Mouse (Mus musculus) Patski (cell line): ENCODE measurements around the gene Dpp10. TPM values are rescaled to one million over a fixed set of nuclear protein-coding genes. Genes with fewer than 3 reads are reported as not detected.

Source experiments
- ATAC-seq: fragments of 100-300 bp; one replicate; pipeline ENCODE4 v1.8.0; 2021
- CTCF ChIA-PET: fragments of 350-600 bp; sonication (Branson Sonifier 250); formaldehyde crosslinking; loops from one replicate; lab custom pipeline; 2022; ENCODE audit warnings: inconsistent platforms; lab: Charles Lee
- POLR2A ChIA-PET: fragments of 350-600 bp; sonication (Branson Sonifier 250); formaldehyde crosslinking; loops from one replicate; lab custom pipeline; 2022; ENCODE audit warnings: antibody characterized with exemption, inconsistent platforms; lab: Charles Lee
- DNase-seq: peaks from one replicate; pipeline ENCODE4 v3.0.0-alpha.2; 2011; ENCODE audit warnings: low read depth, low spot score
- H3K27me3 ChIP-seq: fragments of 371-371 bp; one replicate; pipeline ENCODE4 v1.5.1; 2021
- CTCF ChIP-seq: fragments of 100-300 bp; IDR thresholded peaks from one replicate; pipeline ENCODE4 v1.5.1; 2021
- in situ Hi-C: fragments of 300-500 bp; cut with MboI; formaldehyde crosslinking; loops from 3 replicates; pipeline ENCODE4 v1.11.1; 2018; ENCODE audit warnings: low pct_unique_long_range_greater_than_20kb, mixed read lengths
- polyA plus RNA-seq: library from polyadenylated mRNA; unstranded; gene quantifications from one replicate; pipeline ENCODE4 v1.2.3, GENCODE M21; 2021

Dpp10 gene
- polyA plus RNA-seq, 1 experiment from 2014 or later, result under 0.01 TPM

- CTCF ChIA-PET, result no interaction called here
Measured at GRCm38 (mm10) chr1:123628268-123628667, 417.1 kb downstream of the Dpp10 start.

GRCm38 (mm10) chr1:123584857-123585256 is 460.5 kb downstream of the Dpp10 start:
- CTCF ChIA-PET, result no interaction called here
- ATAC-seq (no peak), DNase-seq (no peak)

More at GRCm38 (mm10) chr1:123628268-123628667, 417.1 kb downstream of the Dpp10 start:
- H3K27me3 ChIP-seq, result no peaks in the 10 kb centered on the region
- POLR2A ChIA-PET, result no interaction called here
- ATAC-seq (no peak), DNase-seq (no peak)
- in situ Hi-C loops, result no loop called here
- no peak for TF ChIP-seq CTCF

GRCm38 (mm10) chr1:123580112-123580511 is 465.2 kb downstream of the Dpp10 start:
- in situ Hi-C loops, result no loop called here
- POLR2A ChIA-PET, result no interaction called here
- no peak for TF ChIP-seq CTCF

More at GRCm38 (mm10) chr1:123584857-123585256, 460.5 kb downstream of the Dpp10 start:
- in situ Hi-C loops, result no loop called here
- no peaks in the 10 kb centered on the region for H3K27me3 ChIP-seq
- no peak for TF ChIP-seq CTCF
- POLR2A ChIA-PET, result no interaction called here

GRCm38 (mm10) chr1:123573713-123574112 is 471.6 kb downstream of the Dpp10 start:
- no peak for ATAC-seq
- in situ Hi-C loops, result no loop called here
- DNase-seq, result no peak
- ChIA-PET POLR2A (no interaction called here), CTCF (no interaction called here)
- H3K27me3 ChIP-seq, result no peaks in the 10 kb centered on the region
- no peak for TF ChIP-seq CTCF

More at GRCm38 (mm10) chr1:123580112-123580511, 465.2 kb downstream of the Dpp10 start:
- no peaks in the 10 kb centered on the region for H3K27me3 ChIP-seq
- ATAC-seq (no peak), DNase-seq (no peak)
- CTCF ChIA-PET, result no interaction called here

GRCm38 (mm10) chr1:123542496-123542895 is 502.9 kb downstream of the Dpp10 start:
- no peak for TF ChIP-seq CTCF
- DNase-seq (no peak), ATAC-seq (no peak)
- POLR2A ChIA-PET, result no interaction called here
- in situ Hi-C loops, result no loop called here
- CTCF ChIA-PET, result no interaction called here
- H3K27me3 ChIP-seq, result no peaks in the 10 kb centered on the region

- ATAC-seq (no peak), DNase-seq (no peak)
- POLR2A ChIA-PET, result no interaction called here
- in situ Hi-C loops, result no loop called here
- H3K27me3 ChIP-seq, result no peaks in the 10 kb centered on the region
- no peak for TF ChIP-seq CTCF
- CTCF ChIA-PET, result no interaction called here
Measured at GRCm38 (mm10) chr1:123467729-123468128, 577.6 kb downstream of the Dpp10 start.

- in situ Hi-C loops, result no loop called here
- CTCF ChIA-PET, result no interaction called here
Measured at GRCm38 (mm10) chr1:123414163-123414562, 631.2 kb downstream of the Dpp10 start.

GRCm38 (mm10) chr1:123351300-123351699 is 694.1 kb downstream of the Dpp10 start:
- in situ Hi-C loops, result no loop called here
- ChIA-PET CTCF (no interaction called here), POLR2A (no interaction called here)
- no peaks in the 10 kb centered on the region for H3K27me3 ChIP-seq
- no peak for TF ChIP-seq CTCF
- no peak for ATAC-seq
- DNase-seq, result no peak

More at GRCm38 (mm10) chr1:123414163-123414562, 631.2 kb downstream of the Dpp10 start:
- no peak for DNase-seq
- H3K27me3 ChIP-seq, result no peaks in the 10 kb centered on the region
- POLR2A ChIA-PET, result no interaction called here
- ATAC-seq, result no peak
- no peak for TF ChIP-seq CTCF

GRCm38 (mm10) chr1:123337877-123338276 is 707.5 kb downstream of the Dpp10 start:
- POLR2A ChIA-PET, result no interaction called here
- H3K27me3 ChIP-seq, result no peaks in the 10 kb centered on the region
- no peak for ATAC-seq
- CTCF ChIA-PET, result no interaction called here
- no peak for DNase-seq
- TF ChIP-seq CTCF, result no peak
- in situ Hi-C loops, result no loop called here

- H3K27me3 ChIP-seq, result no peaks in the 10 kb centered on the region
- no peak for TF ChIP-seq CTCF
- no peak for DNase-seq
- ChIA-PET CTCF (no interaction called here), POLR2A (no interaction called here)
- in situ Hi-C loops, result no loop called here
- no peak for ATAC-seq
Measured at GRCm38 (mm10) chr1:123316886-123317285, 728.5 kb downstream of the Dpp10 start.
